Mouse (Mus musculus): ENCODE measurements around the gene Dleu7.

- TF ChIP-seq MAZ (IDR thresholded peaks at IDR 0.05; ENCODE audit: low read depth, low read length) (no peak), CTCF (IDR thresholded peaks at IDR 0.05 in 2 of 3, conservative IDR thresholded peaks at IDR 0.05 in 1 of 3; ENCODE audit: control insufficient read depth in 1 of 3, insufficient read depth in 1 of 3, low read depth in 2 of 3, low read length in 3 of 3, poor library complexity in 1 of 3, severe bottlenecking in 1 of 3) (no peak), NELFE (IDR thresholded peaks at IDR 0.05; ENCODE audit: low read depth, low read length) (no peak), USF1 (IDR thresholded peaks at IDR 0.05; ENCODE audit: low read depth, low read length) (no peak), GABPA (IDR thresholded peaks at IDR 0.05; ENCODE audit: low read depth, low read length) (no peak), ZNF384 (IDR thresholded peaks at IDR 0.05; ENCODE audit: low read depth, low read length) (no peak), MAFK (IDR thresholded peaks at IDR 0.05; ENCODE audit: borderline replicate concordance, low read depth, low read length) (no peak)
Measured at GRCm38 (mm10) chr14:62235214-62235613, 57.6 kb downstream of the Dleu7 start.

Measured in MEL (cell line).